Mouse (Mus musculus): ENCODE measurements around the gene Cdc7. TPM values are rescaled to one million over a fixed set of nuclear protein-coding genes. Genes with fewer than 3 reads are reported as not detected.

Gene Cdc7
- polyA plus RNA-seq, 1 experiment from 2014 or later, result 45.6 TPM

DNA sequence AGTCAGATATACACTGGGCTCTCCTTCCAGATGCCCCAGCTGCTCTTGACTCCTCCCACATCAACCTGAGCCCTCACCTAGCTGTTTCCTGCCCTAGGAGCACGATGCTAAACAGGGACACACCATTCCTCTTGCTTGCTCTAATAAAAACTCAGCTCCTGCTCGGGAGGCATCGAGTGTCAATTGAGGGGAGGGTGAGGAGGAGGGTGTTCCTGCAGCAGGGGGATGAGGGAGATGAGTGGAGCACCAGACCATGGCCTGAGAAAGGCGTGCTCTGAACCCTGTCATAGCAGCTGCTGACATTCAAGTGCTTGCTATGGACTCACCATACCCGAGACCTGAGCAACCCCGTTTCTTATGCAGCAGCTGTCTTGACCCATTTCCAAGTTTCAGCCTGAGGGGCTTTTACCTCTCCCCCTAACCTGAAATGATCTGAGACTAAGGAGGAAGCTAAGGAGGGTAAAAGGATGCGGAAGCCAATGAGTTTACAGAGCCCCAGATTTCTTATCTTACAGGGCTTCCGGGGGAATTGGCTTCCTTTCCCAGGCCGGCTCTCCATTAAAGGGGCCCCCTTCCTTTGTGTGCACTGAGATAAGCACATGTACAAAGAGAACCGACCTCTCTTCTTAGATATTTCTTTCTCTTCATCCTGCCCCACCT, 51.4 kb downstream of the Cdc7 start:
- Histone ChIP-seq H3K9me3 (no peaks in the 10 kb centered on the region), H3K36me3 (no peaks in the 10 kb centered on the region), H3K9ac (replicated peaks) (no peak overlapping the region), H3K4me2 (replicated peaks) (no peak overlapping the region), H3K4me3 (no peak overlapping the region), H3K4me1 (peaks cover 8% of the 10 kb centered on the region; the same call in 1 of the 2 replicates), H3K27ac (replicated peaks) (no peak overlapping the region), H3K27me3 (no peaks in the 10 kb centered on the region)
- no peak for ATAC-seq (ENCODE audit: low FRiP score, low read depth)
- 33% methylated on average over 10 of the region's 10 CpGs for WGBS

DNA sequence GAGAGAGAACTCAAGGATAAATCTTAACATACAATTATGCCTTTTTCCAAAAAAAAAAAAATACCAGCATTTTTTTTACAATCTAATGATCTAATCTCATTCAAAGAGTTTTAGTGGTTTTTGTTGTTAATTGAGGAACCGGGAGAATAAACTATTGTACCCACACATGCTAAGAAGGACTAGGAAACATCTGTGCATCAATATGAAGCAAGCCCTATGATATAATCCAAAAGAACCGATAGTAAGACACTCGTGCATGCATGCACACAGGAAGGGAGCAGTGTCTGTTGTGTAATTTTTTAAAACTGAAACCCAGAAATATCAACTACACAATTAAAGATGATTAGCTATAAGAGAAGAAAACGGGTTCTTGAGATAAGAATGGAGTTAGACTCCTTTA, 52.4 kb downstream of the Cdc7 start:
- Histone ChIP-seq H3K27ac (replicated peaks) (no peak overlapping the region), H3K36me3 (no peaks in the 10 kb centered on the region), H3K4me2 (replicated peaks) (no peak overlapping the region), H3K27me3 (no peaks in the 10 kb centered on the region), H3K9ac (replicated peaks) (no peak overlapping the region), H3K4me3 (no peak overlapping the region), H3K9me3 (no peaks in the 10 kb centered on the region), H3K4me1 (0 out of 2 replicates have a peak, but pooled peaks cover 8% of the 10 kb centered on the region)
- 80% methylated on average over 4 of the region's 4 CpGs for WGBS
- ATAC-seq (ENCODE audit: low FRiP score, low read depth), result no peak

- 69% methylated on average over 2 of the region's 2 CpGs for WGBS
- ATAC-seq (ENCODE audit: low FRiP score, low read depth), result no peak
Measured at GRCm38 (mm10) chr5:107017544-107017943, 53.4 kb downstream of the Cdc7 start.

GRCm38 (mm10) chr5:107019057-107019456, 54.9 kb downstream of the Cdc7 start:
- Histone ChIP-seq H3K9me3 (no peaks in the 10 kb centered on the region), H3K4me1 (0 out of 2 replicates have a peak, but pooled peaks cover 8% of the 10 kb centered on the region), H3K36me3 (no peaks in the 10 kb centered on the region), H3K4me2 (replicated peaks) (no peak overlapping the region), H3K4me3 (no peak overlapping the region), H3K9ac (replicated peaks) (no peak overlapping the region), H3K27me3 (no peaks in the 10 kb centered on the region), H3K27ac (replicated peaks) (no peak overlapping the region)
- ATAC-seq (ENCODE audit: low FRiP score, low read depth), result no peak
- 84% methylated on average over 5 of the region's 5 CpGs for WGBS

More at GRCm38 (mm10) chr5:107017544-107017943, 53.4 kb downstream of the Cdc7 start:
- Histone ChIP-seq H3K27me3 (no peaks in the 10 kb centered on the region), H3K4me1 (0 out of 2 replicates have a peak, but pooled peaks cover 8% of the 10 kb centered on the region), H3K9ac (replicated peaks) (no peak overlapping the region), H3K9me3 (no peaks in the 10 kb centered on the region), H3K4me2 (replicated peaks) (no peak overlapping the region), H3K4me3 (no peak overlapping the region), H3K36me3 (no peaks in the 10 kb centered on the region), H3K27ac (replicated peaks) (no peak overlapping the region)

DNA sequence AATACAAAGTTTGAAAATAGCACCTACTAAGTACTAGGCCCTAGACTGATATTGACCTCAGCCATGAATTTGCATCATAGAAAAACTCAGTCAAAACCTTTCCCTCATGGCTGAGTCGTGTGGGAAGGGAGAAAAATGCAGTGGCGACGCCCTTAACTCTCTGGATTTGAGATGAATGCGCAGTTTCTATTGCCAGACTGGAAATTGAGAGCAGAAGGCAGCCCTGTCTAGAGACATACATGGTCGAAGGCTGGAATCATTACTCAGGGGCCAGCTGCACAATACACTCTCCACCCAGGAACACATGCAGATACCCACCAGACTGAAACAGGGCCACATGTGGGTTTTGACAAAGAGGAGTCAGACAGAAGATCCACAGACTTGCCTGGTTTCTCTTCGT, 55.8 kb downstream of the Cdc7 start:
- no peak overlapping the region for H3K4me3 ChIP-seq
- H3K4me2 ChIP-seq (replicated peaks), result no peak overlapping the region
- no peaks in the 10 kb centered on the region for H3K36me3 ChIP-seq
- 75% methylated on average over 6 of the region's 6 CpGs for WGBS
- H3K27me3 ChIP-seq, result no peaks in the 10 kb centered on the region
- no peak overlapping the region for H3K9ac ChIP-seq (replicated peaks)
- ATAC-seq (ENCODE audit: low FRiP score, low read depth), result no peak
- H3K9me3 ChIP-seq, result no peaks in the 10 kb centered on the region
- no peak overlapping the region for H3K27ac ChIP-seq (replicated peaks)
- H3K4me1 ChIP-seq, result 0 out of 2 replicates have a peak, but pooled peaks cover 6% of the 10 kb centered on the region

DNA sequence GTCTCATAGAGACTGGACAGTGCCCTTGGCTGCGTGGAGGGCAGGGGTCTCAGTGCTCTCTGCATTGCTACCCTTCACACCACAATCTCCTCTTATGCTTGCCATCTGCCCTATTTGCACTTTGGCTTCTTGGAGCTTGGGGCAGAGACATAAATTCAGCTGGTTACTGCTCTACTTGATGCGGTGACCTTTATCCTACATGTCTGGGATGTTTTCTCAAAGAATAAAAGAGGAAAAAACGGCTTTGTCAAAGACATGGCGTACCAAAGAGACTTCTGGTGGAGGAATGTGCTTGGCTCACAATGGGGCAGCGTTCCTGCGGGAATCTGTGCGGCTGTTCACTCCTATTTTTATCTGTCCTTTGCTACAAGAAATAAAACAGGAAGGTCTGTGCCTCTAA, 56.2 kb downstream of the Cdc7 start:
- no peak overlapping the region for H3K27ac ChIP-seq (replicated peaks)
- H3K4me1 ChIP-seq, result 0 out of 2 replicates have a peak, but pooled peaks cover 2% of the 10 kb centered on the region
- H3K4me3 ChIP-seq, result no peak overlapping the region
- ATAC-seq (ENCODE audit: low FRiP score, low read depth), result no peak
- no peaks in the 10 kb centered on the region for H3K27me3 ChIP-seq
- H3K9me3 ChIP-seq, result no peaks in the 10 kb centered on the region
- H3K4me2 ChIP-seq (replicated peaks), result no peak overlapping the region
- 70% methylated on average over 7 of the region's 7 CpGs for WGBS
- no peaks in the 10 kb centered on the region for H3K36me3 ChIP-seq
- no peak overlapping the region for H3K9ac ChIP-seq (replicated peaks)

- H3K9ac ChIP-seq (replicated peaks), result no peak overlapping the region
- no peaks in the 10 kb centered on the region for H3K36me3 ChIP-seq
- WGBS, result 94% methylated on average over 14 of the region's 14 CpGs
- H3K9me3 ChIP-seq, result no peaks in the 10 kb centered on the region
- no peaks in the 10 kb centered on the region for H3K4me1 ChIP-seq
- H3K27ac ChIP-seq (replicated peaks), result no peak overlapping the region
- no peak overlapping the region for H3K4me2 ChIP-seq (replicated peaks)
- H3K27me3 ChIP-seq, result no peaks in the 10 kb centered on the region
- no peak overlapping the region for H3K4me3 ChIP-seq
- no peak for ATAC-seq (ENCODE audit: low FRiP score, low read depth)
Measured at GRCm38 (mm10) chr5:107021291-107022063, 57.4 kb downstream of the Cdc7 start.

DNA sequence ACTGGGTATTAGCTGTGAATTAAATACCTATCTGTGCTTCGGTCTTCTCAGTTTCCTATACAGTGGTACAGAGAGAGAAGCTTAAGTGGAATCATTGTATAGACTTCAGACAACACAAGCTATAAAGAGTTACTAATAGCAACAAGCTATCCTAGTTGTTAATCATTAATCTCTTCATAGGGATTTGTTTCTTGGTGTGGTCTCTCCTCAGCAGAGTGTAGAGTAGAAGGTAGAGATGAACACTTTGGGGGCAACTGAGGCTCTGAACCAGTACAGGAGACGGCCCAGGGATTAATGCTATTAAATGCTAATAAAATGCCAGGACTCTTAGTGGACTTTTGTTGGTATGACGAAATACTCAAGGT, 57.9 kb downstream of the Cdc7 start:
- Histone ChIP-seq H3K4me1 (no peaks in the 10 kb centered on the region), H3K27ac (replicated peaks) (no peak overlapping the region), H3K4me2 (replicated peaks) (no peak overlapping the region), H3K27me3 (no peaks in the 10 kb centered on the region), H3K9ac (replicated peaks) (no peak overlapping the region), H3K4me3 (no peak overlapping the region), H3K36me3 (no peaks in the 10 kb centered on the region), H3K9me3 (no peaks in the 10 kb centered on the region)
- no peak for ATAC-seq (ENCODE audit: low FRiP score, low read depth)
- 89% methylated on average over 3 of the region's 3 CpGs for WGBS

DNA sequence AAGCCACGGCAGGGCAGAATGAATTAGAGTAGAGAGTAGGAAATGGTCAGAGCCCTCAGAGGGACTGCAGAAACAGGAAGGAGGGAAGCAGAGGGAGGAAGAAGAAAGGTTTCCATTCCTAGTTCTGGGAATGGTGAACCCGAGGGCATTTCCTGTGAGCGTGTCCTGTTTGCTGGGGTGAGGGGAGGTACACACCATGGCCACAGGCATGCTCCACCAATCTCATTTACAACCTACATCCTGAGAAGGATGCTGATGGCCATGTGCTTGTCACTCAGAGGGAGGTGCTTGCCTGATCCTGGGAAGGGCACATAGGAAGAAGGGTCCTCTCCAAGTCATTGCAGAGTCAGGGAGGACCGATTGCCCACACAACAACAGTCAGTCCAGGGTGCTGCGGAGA, 59.8 kb downstream of the Cdc7 start:
- no peaks in the 10 kb centered on the region for H3K27me3 ChIP-seq
- no peak overlapping the region for H3K9ac ChIP-seq (replicated peaks)
- no peak overlapping the region for H3K4me3 ChIP-seq
- WGBS, result 76% methylated on average over 5 of the region's 5 CpGs
- H3K4me2 ChIP-seq (replicated peaks), result no peak overlapping the region
- H3K27ac ChIP-seq (replicated peaks), result no peak overlapping the region
- no peaks in the 10 kb centered on the region for H3K9me3 ChIP-seq
- H3K36me3 ChIP-seq, result no peaks in the 10 kb centered on the region
- ATAC-seq (ENCODE audit: low FRiP score, low read depth), result no peak
- no peaks in the 10 kb centered on the region for H3K4me1 ChIP-seq

GRCm38 (mm10) chr5:107025371-107025770, 61.2 kb downstream of the Cdc7 start:
- H3K27me3 ChIP-seq, result no peaks in the 10 kb centered on the region
- H3K4me2 ChIP-seq (replicated peaks), result no peak overlapping the region
- WGBS, result 88% methylated on average over 5 of the region's 5 CpGs
- H3K27ac ChIP-seq (replicated peaks), result no peak overlapping the region
- H3K9me3 ChIP-seq, result no peaks in the 10 kb centered on the region
- no peak overlapping the region for H3K4me3 ChIP-seq
- no peak for ATAC-seq (ENCODE audit: low FRiP score, low read depth)
- no peaks in the 10 kb centered on the region for H3K36me3 ChIP-seq
- H3K9ac ChIP-seq (replicated peaks), result no peak overlapping the region
- no peaks in the 10 kb centered on the region for H3K4me1 ChIP-seq

- H3K27ac ChIP-seq (replicated peaks), result no peak overlapping the region
- H3K27me3 ChIP-seq, result no peaks in the 10 kb centered on the region
- no peak overlapping the region for H3K4me3 ChIP-seq
- H3K4me2 ChIP-seq (replicated peaks), result no peak overlapping the region
- H3K9me3 ChIP-seq, result no peaks in the 10 kb centered on the region
- no peak for ATAC-seq (ENCODE audit: low FRiP score, low read depth)
- no peaks in the 10 kb centered on the region for H3K36me3 ChIP-seq
- H3K4me1 ChIP-seq, result no peaks in the 10 kb centered on the region
- 91% methylated on average over 8 of the region's 8 CpGs for WGBS
- H3K9ac ChIP-seq (replicated peaks), result no peak overlapping the region
Measured at GRCm38 (mm10) chr5:107025809-107026208, 61.7 kb downstream of the Cdc7 start.

GRCm38 (mm10) chr5:107027616-107028015, 63.5 kb downstream of the Cdc7 start:
- Histone ChIP-seq H3K27me3 (no peaks in the 10 kb centered on the region), H3K4me2 (replicated peaks) (no peak overlapping the region), H3K9me3 (no peaks in the 10 kb centered on the region), H3K4me1 (no peaks in the 10 kb centered on the region), H3K36me3 (no peaks in the 10 kb centered on the region), H3K9ac (replicated peaks) (no peak overlapping the region), H3K4me3 (no peak overlapping the region), H3K27ac (replicated peaks) (no peak overlapping the region)
- 88% methylated on average over 6 of the region's 6 CpGs for WGBS
- ATAC-seq (ENCODE audit: low FRiP score, low read depth), result no peak
